Mouse (Mus musculus): Measurements from ENCODE around the gene Espl1. TPM values are rescaled to one million over a fixed set of nuclear protein-coding genes. Genes with fewer than 3 reads are reported as not detected.
A peak's percentile ranks its signal among the peaks of the same experiment; 100 is the strongest.

Gene Espl1
- polyA plus RNA-seq, 1 experiment: 8.9 TPM

- no peak for TF ChIP-seq CTCF (IDR thresholded peaks at IDR 0.05; ENCODE audit: extremely low read depth, insufficient read depth, insufficient read length, insufficient replicate concordance)
- TF ChIP-seq POLR2A (IDR thresholded peaks at IDR 0.05; ENCODE audit: low read depth, low read length): no peak
- DNase-seq (ENCODE audit: low read depth in 1 of 2, low spot score in 2 of 2): no peak
- H3K4me1 ChIP-seq (ENCODE audit: control insufficient read depth, insufficient read depth, insufficient read length): peaks cover 7% of the 10 kb centered on the region
- peaks cover 11% of the 10 kb centered on the region for H3K27me3 ChIP-seq (ENCODE audit: control insufficient read depth, insufficient read depth, low read length)
- 72% methylated on average over 11 of the region's 11 CpGs for WGBS
- H3K27ac ChIP-seq (ENCODE audit: insufficient read depth, low read length): no peak overlapping the region
- H3K36me3 ChIP-seq (ENCODE audit: control insufficient read depth, insufficient read depth, low read length): no peaks in the 10 kb centered on the region
- no peak overlapping the region for H3K4me3 ChIP-seq (ENCODE audit: extremely low read depth, insufficient read depth, insufficient read length)
Observed at GRCm38 (mm10) chr15:102258581-102259253, 37.3 kb upstream of the Espl1 start.

GRCm38 (mm10) chr15:102262582-102262981, 33.5 kb upstream of the Espl1 start:
- Histone ChIP-seq H3K27me3 (ENCODE audit: control insufficient read depth, insufficient read depth, low read length) (no peaks in the 10 kb centered on the region), H3K36me3 (ENCODE audit: control insufficient read depth, insufficient read depth, low read length) (no peaks in the 10 kb centered on the region), H3K27ac (ENCODE audit: insufficient read depth, low read length) (no peak overlapping the region), H3K4me1 (ENCODE audit: control insufficient read depth, insufficient read depth, insufficient read length) (peaks cover 4% of the 10 kb centered on the region; the same call in 1 of the 2 replicates), H3K4me3 (ENCODE audit: extremely low read depth, insufficient read depth, insufficient read length) (no peak overlapping the region)
- 60% methylated on average over 7 of the region's 7 CpGs for WGBS
- TF ChIP-seq CTCF (IDR thresholded peaks at IDR 0.05; ENCODE audit: extremely low read depth, insufficient read depth, insufficient read length, insufficient replicate concordance): no peak
- TF ChIP-seq POLR2A (IDR thresholded peaks at IDR 0.05; ENCODE audit: low read depth, low read length): no peak
- DNase-seq (ENCODE audit: low read depth in 1 of 2, low spot score in 2 of 2): no peak

GRCm38 (mm10) chr15:102263037-102263436, 33.0 kb upstream of the Espl1 start:
- peaks cover 4% of the 10 kb centered on the region; the same call in 1 of the 2 replicates for H3K4me1 ChIP-seq (ENCODE audit: control insufficient read depth, insufficient read depth, insufficient read length)
- H3K27me3 ChIP-seq (ENCODE audit: control insufficient read depth, insufficient read depth, low read length): no peaks in the 10 kb centered on the region
- peak in 1 of 2 experiments; percentile 22 for DNase-seq (ENCODE audit: low read depth in 1 of 2, low spot score in 2 of 2)
- 60% methylated on average over 2 of the region's 2 CpGs for WGBS
- no peak overlapping the region for H3K27ac ChIP-seq (ENCODE audit: insufficient read depth, low read length)
- TF ChIP-seq POLR2A (IDR thresholded peaks at IDR 0.05; ENCODE audit: low read depth, low read length): no peak
- no peaks in the 10 kb centered on the region for H3K36me3 ChIP-seq (ENCODE audit: control insufficient read depth, insufficient read depth, low read length)
- no peak overlapping the region for H3K4me3 ChIP-seq (ENCODE audit: extremely low read depth, insufficient read depth, insufficient read length)

- DNase-seq (ENCODE audit: low read depth in 1 of 2, low spot score in 2 of 2): no peak
- no peak for TF ChIP-seq POLR2A (IDR thresholded peaks at IDR 0.05; ENCODE audit: low read depth, low read length)
- TF ChIP-seq CTCF (IDR thresholded peaks at IDR 0.05; ENCODE audit: extremely low read depth, insufficient read depth, insufficient read length, insufficient replicate concordance): no peak
- WGBS: 89% methylated on average over 5 of the region's 5 CpGs
- no peak overlapping the region for H3K27ac ChIP-seq (ENCODE audit: insufficient read depth, low read length)
- no peaks in the 10 kb centered on the region for H3K36me3 ChIP-seq (ENCODE audit: control insufficient read depth, insufficient read depth, low read length)
- 0 out of 2 replicates have a peak, but pooled peaks cover under 1% of the 10 kb centered on the region for H3K27me3 ChIP-seq (ENCODE audit: control insufficient read depth, insufficient read depth, low read length)
- H3K4me1 ChIP-seq (ENCODE audit: control insufficient read depth, insufficient read depth, insufficient read length): peaks cover 4% of the 10 kb centered on the region; the same call in 1 of the 2 replicates
- H3K4me3 ChIP-seq (ENCODE audit: extremely low read depth, insufficient read depth, insufficient read length): no peak overlapping the region
Observed at GRCm38 (mm10) chr15:102265548-102265947, 30.5 kb upstream of the Espl1 start.

GRCm38 (mm10) chr15:102270274-102270960, 25.6 kb upstream of the Espl1 start, which contains the start of gene Gm9918:
TSS of gene Gm9918 (plus strand) at chr15:102270563.
- Histone ChIP-seq H3K4me3 (ENCODE audit: extremely low read depth, insufficient read depth, insufficient read length) (no peak within 1 kb of the TSS), H3K36me3 (ENCODE audit: control insufficient read depth, insufficient read depth, low read length) (no peaks in the 10 kb centered on the region), H3K27me3 (ENCODE audit: control insufficient read depth, insufficient read depth, low read length) (peaks cover 4% of the 10 kb centered on the region; the same call in 1 of the 2 replicates), H3K4me1 (ENCODE audit: control insufficient read depth, insufficient read depth, insufficient read length) (no peaks in the 10 kb centered on the region), H3K27ac (ENCODE audit: insufficient read depth, low read length) (no peak within 1 kb of the TSS)
- 84% methylated on average over 21 of the region's 21 CpGs for WGBS
- no peak for DNase-seq (ENCODE audit: low read depth in 1 of 2, low spot score in 2 of 2)
- TF ChIP-seq CTCF (IDR thresholded peaks at IDR 0.05; ENCODE audit: extremely low read depth, insufficient read depth, insufficient read length, insufficient replicate concordance): no peak
- no peak for TF ChIP-seq POLR2A (IDR thresholded peaks at IDR 0.05; ENCODE audit: low read depth, low read length)

- Histone ChIP-seq H3K27me3 (ENCODE audit: control insufficient read depth, insufficient read depth, low read length) (peaks cover 4% of the 10 kb centered on the region; the same call in 1 of the 2 replicates), H3K4me1 (ENCODE audit: control insufficient read depth, insufficient read depth, insufficient read length) (no peaks in the 10 kb centered on the region), H3K4me3 (ENCODE audit: extremely low read depth, insufficient read depth, insufficient read length) (no peak overlapping the region), H3K36me3 (ENCODE audit: control insufficient read depth, insufficient read depth, low read length) (no peaks in the 10 kb centered on the region), H3K27ac (ENCODE audit: insufficient read depth, low read length) (no peak overlapping the region)
- DNase-seq (ENCODE audit: low read depth in 1 of 2, low spot score in 2 of 2): no peak
- WGBS: 42% methylated on average over 3 of the region's 3 CpGs
- TF ChIP-seq CTCF (IDR thresholded peaks at IDR 0.05; ENCODE audit: extremely low read depth, insufficient read depth, insufficient read length, insufficient replicate concordance) (no peak), POLR2A (IDR thresholded peaks at IDR 0.05; ENCODE audit: low read depth, low read length) (no peak)
Observed at GRCm38 (mm10) chr15:102271441-102271840, 24.6 kb upstream of the Espl1 start.
